Mouse (Mus musculus) heart, embryonic 14.5 days (tissue): Measurements from ENCODE around the gene Recql. TPM values are rescaled to one million over a fixed set of nuclear protein-coding genes. Genes with fewer than 3 reads are reported as not detected.

Experiments
- ATAC-seq: fragments of 200-750 bp; cut with Nextera tagmentation; 2 replicates; pipeline ENCODE4 v1.8.0; 2017; ENCODE audit warnings: low read depth, moderate TSS enrichment; ENCODE audit not compliant: insufficient number of reproducible peaks, insufficient read depth, low FRiP score
- H3K27ac ChIP-seq, 2 experiments: fragments of 200-500 bp in 1 of 2; fragments of 300-500 bp in 1 of 2; sonication (generic) in 1 of 2; replicated peaks in 1 of 2; 2 replicates each; pipeline ENCODE4 v1.5.1; 2012 to 2014; ENCODE audit warnings: low read depth in 2 of 2, low read length in 2 of 2, control low read depth in 1 of 2, mild to moderate bottlenecking in 1 of 2, mixed read lengths in 1 of 2; ENCODE audit not compliant: control insufficient read depth in 1 of 2, insufficient read depth in 1 of 2
- H3K27me3 ChIP-seq: fragments of 300-500 bp; sonication (generic); 2 replicates; pipeline ENCODE4 v1.6.1; 2014; ENCODE audit warnings: mild to moderate bottlenecking, low read length, control low read depth; ENCODE audit not compliant: control insufficient read depth, insufficient read depth
- H3K36me3 ChIP-seq: fragments of 300-500 bp; sonication (generic); 2 replicates; pipeline ENCODE4 v1.6.1; 2014; ENCODE audit warnings: mild to moderate bottlenecking, control low read depth, low read length, mixed read lengths; ENCODE audit not compliant: control insufficient read depth, insufficient read depth
- H3K4me1 ChIP-seq, 2 experiments: fragments of 200-500 bp in 1 of 2; fragments of 300-500 bp in 1 of 2; sonication (generic) in 1 of 2; 2 replicates each; pipeline ENCODE4 v1.6.1; 2012 to 2014; ENCODE audit warnings: low read length in 2 of 2, control low read depth in 1 of 2, mixed read lengths in 1 of 2; ENCODE audit not compliant: control insufficient read depth in 2 of 2, insufficient read depth in 2 of 2
- H3K4me2 ChIP-seq: fragments of 300-500 bp; sonication (generic); 2 replicates; pipeline ENCODE4 v1.6.1; 2014; ENCODE audit warnings: mild to moderate bottlenecking, low read length
- H3K4me3 ChIP-seq, 2 experiments: fragments of 200-500 bp in 1 of 2; fragments of 300-500 bp in 1 of 2; sonication (generic) in 1 of 2; 2 replicates each; pipeline ENCODE4 v1.5.1; 2012 to 2014; ENCODE audit warnings: low read length in 2 of 2, mild to moderate bottlenecking in 2 of 2, control low read depth in 1 of 2, low read depth in 1 of 2, moderate library complexity in 1 of 2; ENCODE audit not compliant: control insufficient read depth in 1 of 2, insufficient read depth in 1 of 2
- H3K9ac ChIP-seq: fragments of 300-500 bp; sonication (generic); 2 replicates; pipeline ENCODE4 v1.6.1; 2014; ENCODE audit warnings: mild to moderate bottlenecking, low read length
- H3K9me3 ChIP-seq: fragments of 300-500 bp; sonication (generic); 2 replicates; pipeline ENCODE4 v1.6.1; 2016; ENCODE audit warnings: low read length, control low read depth; ENCODE audit not compliant: control insufficient read depth
- WGBS: fragments of 180-500 bp; shearing (Covaris S2); extraction: QIAGEN DNeasy Blood & Tissue Kit; methylation state at CpG from one replicate; pipeline ENCODE4 v1.1.7; 2014; 5-methylcytosine and 5-hydroxymethylcytosine counted together
- polyA plus RNA-seq: library from polyadenylated mRNA; unstranded; fragments of >200 nt; fragmentation: Nextera tagmentation; extraction: Ambion mirVana; gene quantifications from 2 replicates; pipeline ENCODE4 v1.2.1, GENCODE M21; 2014

Gene Recql
- polyA plus RNA-seq, 1 experiment from 2014 or later, result 18.1 TPM

DNA sequence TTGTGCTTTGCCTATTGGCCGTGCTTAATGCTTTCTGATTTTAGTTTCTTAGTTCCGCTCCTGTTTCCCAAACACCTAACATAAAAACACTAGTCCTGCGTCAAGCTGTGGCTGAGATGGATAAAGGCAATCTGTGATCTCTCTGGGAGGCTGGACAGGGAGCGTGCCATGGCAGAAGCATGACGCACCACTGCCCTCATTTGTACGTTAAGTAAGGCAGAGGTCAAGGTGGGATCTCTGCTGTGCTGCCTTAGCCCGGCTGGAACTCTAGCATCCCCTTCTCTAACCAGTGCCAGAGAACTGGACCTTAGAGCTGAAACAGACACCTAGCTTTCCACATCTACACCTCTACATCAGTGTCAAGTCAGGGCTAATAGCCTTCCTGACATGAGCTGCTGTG is 5.3 kb downstream of the Recql start:
- 85% methylated on average over 7 of the region's 7 CpGs for WGBS
- no peaks in the 10 kb centered on the region for H3K9me3 ChIP-seq
- no peak overlapping the region for H3K9ac ChIP-seq
- H3K4me3 ChIP-seq, result no peak overlapping the region
- H3K4me2 ChIP-seq, result no peak overlapping the region
- H3K36me3 ChIP-seq, result peaks cover 12% of the 10 kb centered on the region
- H3K4me1 ChIP-seq, result peaks cover 0 to 4% of the 10 kb centered on the region in 2 experiments; a peak in 1 of 4 replicates
- ATAC-seq, result no peak
- no peak overlapping the region for H3K27ac ChIP-seq
- no peaks in the 10 kb centered on the region for H3K27me3 ChIP-seq

DNA sequence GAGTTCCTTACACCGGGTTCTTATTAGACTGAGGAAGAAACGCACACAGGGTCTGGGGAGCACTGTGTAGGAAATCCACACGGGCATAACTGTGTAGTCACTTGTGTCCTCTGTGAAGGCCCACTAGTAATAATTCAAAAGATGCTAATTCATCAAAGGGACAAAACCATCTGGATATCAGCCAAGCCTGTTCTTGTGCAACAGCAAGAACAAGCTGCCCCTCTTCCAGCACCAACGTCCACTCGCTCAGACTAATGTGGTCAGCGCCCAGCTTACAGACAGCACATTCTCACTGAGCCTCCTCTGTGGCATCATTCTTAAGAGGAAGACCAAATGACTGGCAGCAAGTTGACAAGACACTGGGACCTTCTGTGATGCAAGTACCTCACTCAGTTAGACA is 6.9 kb downstream of the Recql start:
- no peak overlapping the region for H3K9ac ChIP-seq
- no peak for ATAC-seq
- WGBS, result 87% methylated on average over 6 of the region's 6 CpGs
- no peaks in the 10 kb centered on the region for H3K9me3 ChIP-seq
- H3K4me3 ChIP-seq, result no peak overlapping the region
- H3K4me2 ChIP-seq, result no peak overlapping the region
- H3K27ac ChIP-seq, result no peak overlapping the region
- no peaks in the 10 kb centered on the region for H3K4me1 ChIP-seq
- H3K36me3 ChIP-seq, result peaks cover 29% of the 10 kb centered on the region
- H3K27me3 ChIP-seq, result no peaks in the 10 kb centered on the region

DNA sequence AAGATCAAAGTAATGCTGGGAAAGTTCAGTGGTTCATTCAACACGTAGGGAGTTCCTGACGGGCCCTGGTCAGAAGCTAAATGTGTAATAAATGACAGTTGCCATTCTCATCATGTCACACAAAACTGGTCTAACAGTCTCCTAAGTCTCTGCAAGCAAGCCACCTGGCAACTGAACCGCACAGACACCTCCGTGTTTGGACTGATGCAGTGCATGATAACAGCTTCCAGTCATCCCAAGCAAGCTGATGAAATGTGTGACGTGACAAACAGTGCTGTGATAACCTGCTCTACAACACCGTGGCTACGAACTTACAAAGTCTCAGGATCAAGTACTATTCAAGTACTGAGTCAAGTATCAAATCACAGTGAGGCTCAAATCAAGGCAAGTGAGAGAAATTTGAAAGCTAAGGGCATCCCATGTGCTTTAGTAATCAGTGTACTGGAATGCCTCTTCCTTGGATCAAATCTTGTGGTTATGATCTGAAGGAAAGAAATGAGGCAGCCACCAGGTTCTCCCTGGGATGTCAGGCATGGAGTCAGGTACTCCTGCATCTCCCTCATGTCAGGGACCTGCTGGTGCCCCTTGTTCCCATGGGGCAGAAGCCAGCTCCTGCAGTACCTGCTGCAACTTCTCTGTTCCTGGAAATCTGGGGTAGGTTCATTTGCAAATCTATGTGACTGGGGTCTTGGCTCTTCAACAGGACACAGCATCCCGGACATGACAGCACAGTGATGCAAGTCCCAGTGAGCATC is 8.1 kb downstream of the Recql start:
- H3K9me3 ChIP-seq, result no peaks in the 10 kb centered on the region
- ATAC-seq, result no peak
- WGBS, result 77% methylated on average over 8 of the region's 8 CpGs

GRCm38 (mm10) chr6:142377081-142377480 is 9.8 kb downstream of the Recql start:
- Histone ChIP-seq H3K9me3 (no peaks in the 10 kb centered on the region), H3K4me1 (no peaks in the 10 kb centered on the region), H3K4me2 (no peak overlapping the region), H3K9ac (no peak overlapping the region), H3K36me3 (peaks cover 47% of the 10 kb centered on the region), H3K4me3 (no peak overlapping the region), H3K27me3 (no peaks in the 10 kb centered on the region), H3K27ac (no peak overlapping the region)
- no peak for ATAC-seq
- 77% methylated on average over 1 of the region's 1 CpGs for WGBS

More for the DNA sequence above, 8.1 kb downstream of the Recql start:
- no peak overlapping the region for H3K27ac ChIP-seq
- peaks cover 41% of the 10 kb centered on the region for H3K36me3 ChIP-seq
- no peaks in the 10 kb centered on the region for H3K4me1 ChIP-seq
- no peak overlapping the region for H3K9ac ChIP-seq
- no peaks in the 10 kb centered on the region for H3K27me3 ChIP-seq
- no peak overlapping the region for H3K4me2 ChIP-seq
- no peak overlapping the region for H3K4me3 ChIP-seq

DNA sequence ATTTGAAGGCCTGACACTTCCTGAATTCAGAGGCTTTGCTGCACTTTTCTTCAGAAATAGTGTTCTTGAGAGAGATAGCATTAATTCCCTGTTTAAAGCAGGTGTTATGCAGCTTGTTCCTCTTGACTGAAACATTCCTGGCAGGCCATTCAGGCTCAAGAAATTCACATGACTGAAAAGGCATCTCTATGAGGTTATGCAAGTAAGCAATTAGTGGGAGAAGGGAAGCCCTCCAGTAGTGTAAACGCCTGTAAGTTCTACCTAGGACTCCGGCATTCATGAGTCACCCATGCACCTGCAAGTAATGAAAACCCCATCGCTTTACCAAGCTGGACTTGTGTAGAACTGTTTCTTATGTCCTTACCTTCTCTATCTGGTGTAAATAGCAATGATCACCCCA is 17.3 kb downstream of the Recql start:
- H3K9me3 ChIP-seq, result no peaks in the 10 kb centered on the region
- 88% methylated on average over 3 of the region's 3 CpGs for WGBS
- no peaks in the 10 kb centered on the region for H3K4me1 ChIP-seq
- H3K27me3 ChIP-seq, result no peaks in the 10 kb centered on the region
- peaks cover 87% of the 10 kb centered on the region for H3K36me3 ChIP-seq
- H3K9ac ChIP-seq, result no peak overlapping the region
- no peak for ATAC-seq
- no peak overlapping the region for H3K27ac ChIP-seq
- no peak overlapping the region for H3K4me2 ChIP-seq
- no peak overlapping the region for H3K4me3 ChIP-seq

GRCm38 (mm10) chr6:142367565-142367964 is 19.3 kb downstream of the Recql start:
- no peak overlapping the region for H3K27ac ChIP-seq
- no peak for ATAC-seq
- no peak overlapping the region for H3K4me2 ChIP-seq
- WGBS, result 85% methylated on average over 3 of the region's 3 CpGs
- H3K9ac ChIP-seq, result no peak overlapping the region
- H3K9me3 ChIP-seq, result no peaks in the 10 kb centered on the region
- H3K27me3 ChIP-seq, result no peaks in the 10 kb centered on the region
- no peak overlapping the region for H3K4me3 ChIP-seq
- H3K4me1 ChIP-seq, result no peaks in the 10 kb centered on the region
- peaks cover 87% of the 10 kb centered on the region for H3K36me3 ChIP-seq

GRCm38 (mm10) chr6:142366473-142367018 is 20.3 kb downstream of the Recql start:
- no peak for ATAC-seq
- H3K27me3 ChIP-seq, result no peaks in the 10 kb centered on the region
- H3K4me3 ChIP-seq, result no peak overlapping the region
- no peaks in the 10 kb centered on the region for H3K4me1 ChIP-seq
- H3K9me3 ChIP-seq, result no peaks in the 10 kb centered on the region
- no peak overlapping the region for H3K4me2 ChIP-seq
- 82% methylated on average over 10 of the region's 10 CpGs for WGBS
- H3K27ac ChIP-seq, result no peak overlapping the region
- H3K36me3 ChIP-seq, result peaks cover 87% of the 10 kb centered on the region
- no peak overlapping the region for H3K9ac ChIP-seq
